Mouse (Mus musculus): ENCODE measurements around the gene Lgals8. TPM values are rescaled to one million over a fixed set of nuclear protein-coding genes. Genes with fewer than 3 reads are reported as not detected.

The Lgals8 gene
- total RNA-seq, 2 experiments from 2014 or later, result 16.1 to 36.8 TPM

DNA sequence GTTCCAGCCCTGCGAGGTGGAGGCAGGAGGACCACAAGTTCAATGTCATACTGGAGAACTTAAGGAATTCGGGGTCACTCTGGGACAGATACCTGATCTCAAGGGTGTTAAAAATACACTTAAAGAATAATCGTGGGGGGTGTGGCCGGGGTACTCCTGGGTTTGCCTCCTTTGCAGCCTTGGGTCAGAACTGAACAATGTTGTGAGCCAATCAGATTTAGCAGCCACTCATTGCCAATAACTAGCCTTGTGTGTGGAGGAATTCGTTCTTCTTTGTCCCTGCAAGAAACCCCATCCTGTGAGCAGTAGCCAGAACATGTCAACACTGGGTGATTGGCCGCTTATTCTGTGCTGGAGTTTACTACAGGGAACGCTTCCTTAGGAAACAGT lies 3.0 kb downstream of the Lgals8 start:
- ATAC-seq (replicated peaks; ENCODE audit: poor library complexity, severe bottlenecking), result peak; percentile 29

DNA sequence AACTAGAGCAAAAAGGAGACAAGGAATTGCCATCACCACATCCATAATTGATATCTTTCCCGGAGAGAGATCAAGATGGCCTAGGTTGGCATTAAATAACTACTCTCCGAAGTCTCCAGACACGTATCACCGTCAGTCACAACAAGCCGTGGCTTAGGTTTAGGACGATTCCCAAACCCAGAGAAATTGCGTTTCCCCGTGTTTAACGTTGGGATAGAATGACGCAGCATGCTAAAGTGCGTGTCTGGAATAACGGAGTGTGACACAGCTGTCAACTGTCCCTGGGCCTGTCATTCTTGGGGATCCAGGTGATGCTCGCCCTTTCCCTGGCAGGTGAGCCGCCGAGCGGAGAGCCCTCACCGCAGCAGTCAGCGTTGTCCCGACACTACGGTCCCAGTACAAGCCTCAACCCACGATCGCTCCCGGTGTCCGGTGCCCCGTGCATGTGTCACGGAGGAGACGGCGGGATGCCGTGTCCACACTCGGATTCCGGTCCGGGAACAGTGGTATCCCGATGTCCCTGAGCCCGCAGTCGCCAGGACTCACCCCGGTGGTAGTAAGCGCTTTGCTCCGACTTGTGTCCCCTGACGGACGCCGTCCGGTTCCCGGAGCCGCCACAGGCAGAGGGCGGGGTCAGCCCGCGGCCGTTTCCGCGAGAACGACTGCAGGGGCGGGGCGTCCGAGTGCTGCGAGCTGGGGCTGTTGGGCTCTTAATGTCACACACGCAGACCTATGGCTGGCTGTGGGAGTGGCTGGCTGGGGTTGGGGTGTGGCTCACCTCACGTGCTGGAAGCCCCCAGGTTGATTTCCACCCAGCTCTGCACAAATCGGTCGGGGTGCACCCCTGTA lies 3.6 kb downstream of the Lgals8 start:
- peak; percentile 91 for ATAC-seq (replicated peaks; ENCODE audit: poor library complexity, severe bottlenecking)

DNA sequence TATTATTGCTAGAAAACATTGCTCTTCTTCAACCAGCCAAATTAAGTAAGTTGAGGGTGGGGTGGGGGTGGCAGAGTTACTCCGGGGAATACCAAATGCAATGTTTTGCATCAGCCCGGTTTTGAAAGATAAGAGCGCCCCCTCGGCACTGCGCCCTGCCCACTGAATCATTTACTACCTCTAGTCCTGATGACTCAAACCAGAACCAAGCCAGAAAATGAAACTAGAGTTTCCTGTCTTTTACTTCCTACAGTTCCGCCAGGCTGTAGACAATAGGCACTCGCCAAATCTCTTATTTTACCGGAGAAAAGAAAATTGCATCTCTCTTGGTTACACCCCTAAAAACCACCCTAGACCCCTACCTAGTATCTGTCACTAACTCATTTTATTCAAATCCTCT lies 4.3 kb downstream of the Lgals8 start:
- ATAC-seq (replicated peaks; ENCODE audit: poor library complexity, severe bottlenecking), result peak; percentile 60

DNA sequence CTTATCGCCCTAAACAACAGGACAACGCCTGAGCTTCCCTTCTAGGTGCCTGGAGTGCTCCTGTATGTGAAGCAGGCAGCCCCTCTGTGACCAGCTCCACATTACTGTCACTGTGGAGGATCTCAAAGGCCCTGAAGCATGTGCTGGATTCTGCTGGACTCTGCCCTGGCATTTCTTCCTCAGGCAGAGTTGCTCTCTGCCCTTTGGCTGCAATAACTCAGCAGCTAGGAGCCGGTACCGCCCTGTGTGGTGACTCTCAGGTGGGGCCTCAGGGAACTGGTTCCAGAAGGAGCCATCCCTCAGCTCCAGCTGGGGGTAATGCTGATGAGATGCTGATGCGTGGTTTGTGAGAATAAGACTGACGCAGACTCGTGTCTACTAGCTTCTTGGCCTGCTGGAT lies 8.0 kb downstream of the Lgals8 start:
- no peak for ATAC-seq (replicated peaks; ENCODE audit: poor library complexity, severe bottlenecking)

DNA sequence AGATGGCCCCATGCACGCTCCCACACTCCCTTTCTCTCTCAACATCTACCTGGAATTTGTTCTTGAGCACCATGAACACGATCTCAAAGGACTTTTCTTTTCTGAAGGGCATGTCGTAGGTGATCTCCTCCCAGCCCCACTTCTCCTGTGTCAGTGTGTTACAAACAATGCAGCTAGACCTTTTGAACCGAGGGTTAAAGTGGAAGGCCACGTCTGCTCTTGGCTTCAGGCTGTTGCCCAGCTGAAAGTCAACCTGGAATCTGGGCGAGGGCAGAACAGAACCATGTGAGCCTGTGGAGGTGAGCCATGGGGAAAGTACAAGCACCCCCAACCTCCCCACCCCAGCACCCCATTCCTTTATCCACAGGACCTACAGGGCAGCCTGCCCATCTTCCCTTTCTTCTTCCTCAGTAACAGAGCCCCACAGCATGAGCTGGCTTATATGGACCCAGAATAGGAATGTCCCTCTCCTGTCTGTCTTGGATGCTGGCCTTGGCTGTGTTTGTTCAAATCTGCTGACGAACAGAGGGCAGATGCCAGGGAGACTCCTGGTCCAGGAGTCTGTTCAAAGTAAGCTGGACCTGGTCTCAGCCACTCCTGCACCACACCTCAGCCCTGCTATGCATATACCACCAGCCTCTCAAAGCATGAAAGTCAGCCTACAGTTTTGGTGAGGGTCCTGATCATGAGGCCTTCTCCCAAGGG lies 9.9 kb downstream of the Lgals8 start:
- ATAC-seq (replicated peaks; ENCODE audit: poor library complexity, severe bottlenecking), result no peak

DNA sequence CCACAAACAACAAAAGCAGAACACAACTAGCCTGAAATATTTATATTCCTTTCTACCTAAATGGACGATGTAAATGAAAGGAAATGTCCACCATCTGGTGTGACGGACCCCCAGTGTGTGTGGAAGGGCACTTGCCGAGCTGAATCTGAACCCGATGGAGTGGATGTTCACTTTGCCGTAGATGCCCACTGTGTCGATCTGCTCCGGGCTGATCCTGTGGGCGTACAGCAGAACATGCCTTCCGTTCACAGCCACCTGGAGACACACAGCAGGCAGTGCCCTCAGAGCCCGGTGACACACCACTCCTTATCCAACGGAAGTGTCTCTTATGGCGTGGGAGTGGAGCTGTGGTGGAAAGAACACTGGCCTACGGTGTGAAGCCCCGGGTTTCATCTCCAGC lies 11.6 kb downstream of the Lgals8 start:
- no peak for ATAC-seq (replicated peaks; ENCODE audit: poor library complexity, severe bottlenecking)

DNA sequence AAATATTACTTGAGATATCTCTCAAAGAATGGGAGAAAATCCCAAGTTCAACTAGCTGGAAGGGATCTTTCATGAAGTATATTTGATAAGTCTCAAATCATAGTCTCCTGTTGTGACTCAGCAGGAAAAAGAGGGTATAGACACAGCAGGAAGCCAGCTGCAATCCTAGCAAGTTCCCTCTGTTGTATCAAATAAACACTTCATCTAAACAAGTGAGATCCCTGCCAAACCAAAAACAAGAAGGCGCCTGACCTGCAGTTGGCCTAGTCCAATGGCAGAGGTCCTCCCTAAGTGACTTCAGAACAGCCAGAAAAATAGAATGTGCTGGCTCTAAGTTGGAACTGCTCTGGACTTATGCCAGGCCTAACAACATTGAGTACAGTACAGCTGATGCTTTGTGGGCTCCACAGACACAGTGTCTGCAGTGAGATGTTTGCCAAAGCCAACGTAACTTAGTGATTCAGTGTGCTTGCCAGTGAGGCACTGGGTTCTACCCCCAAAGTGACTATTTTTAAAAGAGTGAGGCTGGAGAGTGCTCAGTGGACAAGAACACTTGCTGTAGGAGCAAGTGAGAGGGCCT lies 22.6 kb downstream of the Lgals8 start:
- no peak for ATAC-seq (replicated peaks; ENCODE audit: poor library complexity, severe bottlenecking)

DNA sequence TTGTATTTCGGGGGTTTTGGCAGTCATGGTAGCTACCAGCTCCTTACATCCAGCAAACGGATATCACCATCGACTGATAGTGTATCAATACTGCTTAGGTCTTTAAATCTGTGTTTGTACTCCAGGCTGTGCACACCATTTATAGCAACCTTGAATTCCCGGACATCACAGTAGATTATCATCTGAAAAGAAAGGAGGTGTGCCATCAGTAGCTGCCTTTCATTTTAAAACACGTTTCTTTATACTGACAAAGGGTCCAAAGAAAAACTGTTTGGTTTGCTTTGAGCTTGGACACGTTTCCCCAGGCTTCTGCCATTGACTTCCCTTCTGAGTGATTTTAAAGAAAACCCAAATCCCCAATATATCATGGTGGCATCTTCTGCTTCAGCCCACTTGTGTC lies 23.9 kb downstream of the Lgals8 start:
- ATAC-seq (replicated peaks; ENCODE audit: poor library complexity, severe bottlenecking), result no peak

DNA sequence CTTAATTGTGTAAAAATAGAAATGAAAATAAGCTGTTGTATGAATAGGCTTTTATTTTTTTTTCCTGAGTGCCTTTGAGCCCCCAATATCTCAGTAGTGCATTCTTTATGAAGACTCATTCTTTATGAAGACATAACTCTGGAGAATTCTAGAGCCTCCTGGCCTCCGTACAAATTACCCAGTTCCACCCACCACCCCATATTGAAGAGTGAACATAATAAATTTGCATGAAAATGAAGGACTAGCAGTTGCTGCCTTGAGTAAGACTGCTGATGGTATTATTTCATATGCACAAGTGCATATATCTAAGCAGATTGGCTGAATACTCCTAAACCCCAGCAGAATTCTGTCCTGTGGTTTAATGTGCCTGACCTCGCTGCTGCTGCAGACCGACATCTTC lies 25.2 kb downstream of the Lgals8 start:
- ATAC-seq (replicated peaks; ENCODE audit: poor library complexity, severe bottlenecking), result no peak

DNA sequence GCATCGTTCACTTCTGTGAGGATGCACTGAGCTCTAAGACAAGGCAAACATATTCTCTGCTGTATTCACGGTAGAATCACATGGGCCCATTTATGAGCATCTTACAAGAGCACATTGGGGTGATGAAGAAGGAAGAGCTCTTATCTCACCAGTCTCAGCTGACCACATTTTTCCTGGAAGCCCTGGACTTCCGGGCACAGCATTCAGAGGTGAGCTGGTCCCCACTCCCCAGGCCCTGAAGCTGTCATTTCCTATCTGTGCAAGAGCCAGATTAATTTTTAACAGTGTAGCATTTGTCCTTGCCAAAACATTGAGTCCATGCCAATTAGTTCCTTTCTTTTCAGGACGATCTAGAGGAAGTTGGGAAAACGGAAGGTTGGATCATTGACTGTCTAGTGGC lies 30.9 kb downstream of the Lgals8 start:
- ATAC-seq (replicated peaks; ENCODE audit: poor library complexity, severe bottlenecking), result no peak

DNA sequence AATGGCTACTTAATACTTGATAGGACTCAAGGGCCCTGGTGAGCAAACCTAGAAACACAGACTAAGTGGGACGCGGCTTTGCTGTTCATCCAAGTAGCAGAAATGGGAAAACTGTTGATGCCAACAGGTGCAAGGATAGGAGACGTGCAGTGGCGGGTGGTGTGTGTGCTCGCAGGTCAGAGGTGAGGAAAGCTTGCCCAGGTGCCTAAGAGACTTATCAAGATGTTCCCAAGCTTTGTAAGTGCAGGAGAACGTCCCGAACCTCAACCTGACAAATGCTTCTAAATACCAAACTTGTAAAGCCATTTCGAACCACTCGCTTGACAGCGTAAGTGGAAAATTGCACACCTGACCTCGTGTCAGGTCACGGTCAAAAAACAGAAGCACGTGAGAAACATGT lies 36.2 kb downstream of the Lgals8 start:
- no peak for ATAC-seq (replicated peaks; ENCODE audit: poor library complexity, severe bottlenecking)

DNA sequence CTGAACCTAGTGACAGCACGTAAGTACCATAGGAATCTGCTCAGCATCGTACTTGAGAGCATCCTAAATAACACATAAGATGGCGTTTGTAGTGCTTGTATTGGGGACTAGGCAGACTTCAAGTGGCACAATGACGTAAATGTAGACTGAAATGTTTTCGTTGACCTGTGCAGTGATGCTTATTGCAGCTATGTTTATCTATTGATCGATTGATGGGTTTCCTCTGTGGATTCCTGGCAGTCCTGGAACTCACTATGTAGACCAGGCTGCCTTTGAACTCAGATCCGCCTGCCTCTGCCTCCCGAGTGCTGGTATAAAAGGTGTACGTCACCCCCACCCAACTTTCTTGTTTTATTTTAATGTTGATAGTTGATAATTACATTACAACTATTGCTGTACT lies 44.1 kb downstream of the Lgals8 start:
- no peak for ATAC-seq (replicated peaks; ENCODE audit: poor library complexity, severe bottlenecking)

DNA sequence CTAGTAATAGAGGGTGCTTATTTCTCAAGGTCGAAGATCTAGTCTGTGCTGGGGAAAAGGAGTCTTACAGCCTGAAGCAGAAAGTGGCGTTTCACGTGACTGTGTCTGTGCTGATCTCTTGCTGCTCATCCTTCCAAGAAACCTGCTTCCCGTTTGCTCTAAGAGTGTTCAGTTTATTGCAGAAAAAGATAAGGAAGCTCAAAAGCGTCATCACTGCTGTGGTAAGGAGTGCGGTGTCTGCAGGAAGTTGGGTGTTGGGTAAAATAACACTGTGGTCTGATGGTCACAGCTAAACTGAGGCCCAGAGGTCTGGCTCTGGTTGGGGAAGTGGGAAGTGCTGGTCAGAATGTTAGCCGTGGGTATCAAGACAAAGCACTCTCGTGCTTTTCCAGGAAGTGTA lies 52.7 kb downstream of the Lgals8 start:
- peak; percentile 85 for ATAC-seq (replicated peaks; ENCODE audit: poor library complexity, severe bottlenecking)

DNA sequence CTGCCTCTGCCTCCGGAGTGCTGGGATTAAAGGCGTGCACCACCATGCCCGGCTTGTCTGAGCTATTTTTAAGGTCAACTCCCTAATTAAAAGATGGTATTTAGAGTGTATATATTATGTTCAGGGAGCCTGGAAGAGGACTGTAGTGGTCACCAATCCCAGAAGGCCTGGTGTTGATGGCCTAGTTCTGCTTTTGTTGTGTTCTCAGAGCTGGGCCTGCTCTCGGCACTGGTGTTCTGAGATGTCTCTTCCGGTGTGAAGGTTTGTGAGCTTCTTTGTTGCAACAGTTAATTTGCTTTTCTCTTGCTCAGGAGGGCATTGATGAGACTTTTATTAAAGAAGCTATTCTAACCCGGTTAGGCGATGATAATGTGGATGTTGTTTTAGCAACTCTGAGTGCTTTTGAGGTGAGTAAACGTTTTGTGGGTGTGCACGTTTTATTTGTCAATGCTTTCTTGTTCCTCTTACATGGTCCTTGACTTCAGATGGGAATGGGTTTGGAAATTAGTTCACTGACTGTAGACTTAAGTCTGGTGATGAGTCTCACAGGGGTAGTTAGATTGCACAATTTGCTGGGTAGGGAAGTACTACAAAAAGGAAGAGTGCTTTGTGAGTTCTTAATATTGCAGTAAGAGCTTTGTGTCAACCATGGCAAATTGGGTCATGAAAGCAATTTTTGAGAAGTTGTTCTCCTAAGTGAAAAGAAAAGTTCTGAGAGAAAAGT lies 56.2 kb downstream of the Lgals8 start:
- ATAC-seq (replicated peaks; ENCODE audit: poor library complexity, severe bottlenecking), result peak; percentile 77

DNA sequence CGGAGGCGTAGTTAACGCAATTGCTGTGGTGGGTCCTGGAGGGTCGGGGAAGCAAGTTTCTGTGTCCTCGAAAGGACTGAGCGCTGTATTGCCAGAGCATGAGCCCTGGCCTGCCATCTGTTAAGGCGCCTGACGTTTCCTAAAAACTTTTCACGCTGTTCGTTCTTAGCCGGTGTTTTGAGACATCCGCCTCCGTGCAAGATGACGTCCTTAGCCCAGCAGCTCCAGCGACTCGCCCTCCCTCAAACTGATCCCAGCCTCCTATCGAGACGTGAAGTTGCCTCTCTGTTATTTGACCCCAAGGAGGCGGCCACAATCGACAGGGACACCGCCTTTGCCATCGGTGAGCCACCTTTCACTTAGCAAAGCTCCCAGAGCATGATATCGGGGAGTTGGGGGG lies 69.2 kb downstream of the Lgals8 start:
- peak; percentile 43 for ATAC-seq (replicated peaks; ENCODE audit: poor library complexity, severe bottlenecking)

DNA sequence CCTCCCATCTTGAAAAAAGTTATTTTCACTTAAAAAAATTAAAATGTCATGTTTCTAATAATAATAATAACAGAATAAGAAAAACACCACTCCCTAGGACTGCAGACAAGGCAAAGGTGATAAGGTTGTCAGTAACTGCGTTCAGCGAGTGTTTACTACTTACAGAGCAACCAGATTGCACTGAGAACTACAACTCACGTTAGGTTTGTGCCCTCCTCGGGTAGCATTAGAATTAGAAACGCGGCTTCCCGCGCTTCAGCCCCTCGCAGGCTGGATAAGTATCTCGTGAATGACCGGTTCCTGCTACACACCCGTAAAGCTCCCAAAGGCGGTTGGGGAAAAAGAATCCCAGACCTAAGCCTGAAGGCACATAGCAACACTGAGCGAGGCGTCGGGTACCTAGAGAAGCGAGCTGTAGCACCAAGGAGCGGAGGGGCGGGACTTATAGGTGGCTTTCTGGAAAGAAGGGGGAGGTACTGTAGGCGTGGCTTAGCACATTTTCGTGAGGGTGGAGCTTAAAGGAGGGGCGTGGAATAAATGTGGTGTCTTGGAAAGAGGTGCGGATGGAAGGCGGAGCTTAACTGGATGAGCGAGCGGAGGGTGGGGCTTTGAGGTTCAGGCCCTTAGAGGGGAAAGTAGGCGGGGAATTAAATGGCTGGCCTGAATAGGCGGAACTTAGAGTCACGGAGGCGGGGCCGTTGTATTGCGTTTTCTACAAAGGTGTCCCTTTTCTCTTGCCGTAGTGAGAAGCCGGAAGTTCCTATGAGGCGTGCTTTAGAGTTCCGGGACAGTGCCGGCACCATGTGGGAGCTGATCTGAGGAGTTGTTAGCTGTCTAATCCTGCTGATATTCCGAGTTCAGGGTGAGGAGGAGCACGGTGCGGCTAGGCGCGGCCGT lies 69.9 kb downstream of the Lgals8 start, which contains the start of gene Heatr1:
Gene Heatr1 (plus strand): TSS at position 419 of the 897 bp plus-strand sequence.
- peak; percentile 94 for ATAC-seq (replicated peaks; ENCODE audit: poor library complexity, severe bottlenecking)

Measured in granulocyte monocyte progenitor cell, adult 5-6 weeks (primary cell).